Mouse (Mus musculus) small intestine, adult 2 months (tissue): ENCODE results near the gene Slc41a3.

Experiments used
- CTCF ChIP-seq: fragments of 200-500 bp; IDR thresholded peaks from 2 replicates; pipeline ENCODE4 v1.5.1; 2012; ENCODE audit warnings: low read depth, mild to moderate bottlenecking, control low read depth, inconsistent platforms, low read length, moderate library complexity, mixed read lengths; ENCODE audit not compliant: insufficient replicate concordance, insufficient read length; ENCODE audit errors: extremely low read depth
- POLR2A ChIP-seq: fragments of 200-500 bp; IDR thresholded peaks from 2 replicates; pipeline ENCODE4 v1.6.1; 2012; ENCODE audit warnings: low read depth, mild to moderate bottlenecking, control low read depth, inconsistent platforms, low read length, moderate library complexity

GRCm38 (mm10) chr6:90623456-90623836 is 18.9 kb downstream of the Slc41a3 start:
- no peak for TF ChIP-seq POLR2A
- no peak for TF ChIP-seq CTCF
